Mouse (Mus musculus) kidney, postnatal 4 days (tissue): ENCODE measurements at regions not wholly inside any gene's neighbourhood (a gene's known extent, or its start where the extent isn't known, plus 50 kb on each side); places are given as distances from the start of the nearest gene placed in this dataset.

Experiments
- DNase-seq, 2 experiments: peaks; one replicate each; pipeline ENCODE4 v3.0.0; 2021; ENCODE audit warnings: mixed read lengths in 2 of 2

GRCm38 (mm10) chr13:16762727-16763512 is 751.3 kb downstream of the Inhba start:
- DNase-seq = no peak

- peak; percentile 49 to 64 for DNase-seq
These were observed 752.1 kb downstream of the Inhba start for GRCm38 (mm10) chr13:16763746-16764145.

- DNase-seq = no peak
These were observed 757.8 kb downstream of the Inhba start for GRCm38 (mm10) chr13:16769409-16769808.

- DNase-seq = no peak
These were observed 758.3 kb downstream of the Inhba start for GRCm38 (mm10) chr13:16769848-16770422.

GRCm38 (mm10) chr13:16771845-16772244 is 760.2 kb downstream of the Inhba start:
- DNase-seq = no peak

- peak; percentile 33 to 45 for DNase-seq
These were observed 793.9 kb downstream of the Inhba start for GRCm38 (mm10) chr13:16805560-16805959.
